Mouse (Mus musculus) adrenal gland (tissue): ENCODE results near the gene Tada2b.

Source experiments
- intact Hi-C: fragments of 180-260 bp; cut with DNase I; formaldehyde crosslinking; loops from one replicate; pipeline ENCODE4 v1.15.1; 2025

The Tada2b gene

DNA sequence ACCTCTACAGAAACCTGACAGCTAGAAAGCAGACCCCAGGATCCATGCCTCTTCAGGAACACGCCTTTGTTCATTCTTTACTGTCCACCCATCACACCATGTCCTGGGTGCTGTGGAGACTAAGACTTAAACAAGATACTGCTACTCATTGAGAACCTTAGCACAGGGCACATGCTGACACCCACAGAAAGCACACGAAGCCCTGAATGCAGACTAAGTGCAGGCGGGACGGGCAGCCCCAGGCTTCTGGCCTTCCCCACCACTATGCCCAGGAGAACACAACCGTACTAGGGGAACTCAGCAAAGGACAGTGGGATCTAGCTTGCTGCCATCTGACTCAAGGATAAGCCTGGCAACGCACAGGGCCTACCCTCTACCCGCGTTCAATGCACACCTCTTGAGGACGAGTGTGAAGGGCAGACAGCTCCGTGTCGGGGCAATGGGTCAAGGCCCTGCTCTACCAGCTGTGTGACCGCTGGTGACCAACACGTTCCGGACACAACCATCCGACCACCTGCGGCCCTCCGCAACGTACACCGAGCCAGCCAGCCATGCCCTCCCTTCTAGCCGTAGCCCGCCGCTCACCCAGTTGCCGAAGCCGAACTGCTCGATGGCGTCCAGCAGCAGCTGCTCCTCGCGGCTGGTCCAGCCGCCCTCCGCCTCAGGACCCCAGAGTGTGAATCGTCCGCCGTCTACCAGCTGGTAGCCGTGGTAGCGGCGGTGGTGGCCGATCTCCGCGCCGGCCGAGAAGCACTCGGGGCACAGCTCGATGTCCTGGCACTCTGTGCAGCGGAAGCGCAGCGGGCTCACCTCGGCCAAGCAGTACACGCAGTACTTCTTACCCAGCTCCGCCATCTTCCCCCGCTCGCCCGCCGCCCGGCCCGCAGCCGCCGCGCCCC is 633 bp downstream of the Tada2b start:
- intact Hi-C loops, result loop anchor here (1.0 kb wide), 1 partner anchor 19 kb away; the partner anchor contains the start of gene Grpel1

- intact Hi-C loops, result no loop called here
These were observed 3.0 kb downstream of the Tada2b start for GRCm38 (mm10) chr5:36481114-36481513.

DNA sequence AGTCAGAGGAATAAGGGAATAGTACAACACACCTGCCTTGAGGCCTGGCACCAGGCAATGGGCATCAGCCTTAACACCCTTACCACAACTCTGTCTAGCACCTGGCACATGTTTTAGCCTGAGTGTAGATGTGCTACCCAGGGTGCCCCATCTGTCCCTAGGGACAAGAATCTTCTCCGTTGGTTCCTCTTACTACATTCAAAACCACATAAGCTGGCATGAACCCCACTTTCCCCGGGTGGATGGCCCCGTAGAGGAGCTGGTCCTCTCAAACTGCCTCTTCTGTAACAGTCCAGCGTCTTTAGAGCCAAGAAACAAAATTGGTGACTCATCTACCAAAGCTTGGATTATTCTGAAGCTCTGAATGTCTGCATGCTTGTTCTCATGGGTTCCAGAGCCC is 3.7 kb downstream of the Tada2b start:
- intact Hi-C loops, result no loop called here

DNA sequence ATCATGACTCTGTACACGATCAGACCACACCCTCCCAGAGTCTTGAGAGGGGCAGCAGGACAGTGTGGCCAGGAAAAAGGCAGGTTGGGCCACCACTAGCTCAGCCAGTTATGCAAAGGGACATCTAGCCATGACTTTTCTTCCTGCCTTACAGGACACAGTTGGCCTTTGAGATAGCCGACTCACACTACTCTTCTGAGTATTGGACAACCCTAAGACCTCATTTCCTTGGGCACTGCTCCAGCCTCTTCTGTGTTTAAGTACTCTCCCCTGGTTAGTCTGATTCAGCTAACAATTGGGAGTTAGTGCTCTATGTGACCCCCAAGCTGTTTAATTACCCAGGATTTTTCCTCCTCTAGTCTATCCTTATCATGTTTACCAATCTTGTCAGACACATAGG is 4.3 kb downstream of the Tada2b start:
- intact Hi-C loops, result loop anchor here (5.0 kb wide), 1 partner anchor 53 kb away; no protein-coding TSS in a partner anchor

DNA sequence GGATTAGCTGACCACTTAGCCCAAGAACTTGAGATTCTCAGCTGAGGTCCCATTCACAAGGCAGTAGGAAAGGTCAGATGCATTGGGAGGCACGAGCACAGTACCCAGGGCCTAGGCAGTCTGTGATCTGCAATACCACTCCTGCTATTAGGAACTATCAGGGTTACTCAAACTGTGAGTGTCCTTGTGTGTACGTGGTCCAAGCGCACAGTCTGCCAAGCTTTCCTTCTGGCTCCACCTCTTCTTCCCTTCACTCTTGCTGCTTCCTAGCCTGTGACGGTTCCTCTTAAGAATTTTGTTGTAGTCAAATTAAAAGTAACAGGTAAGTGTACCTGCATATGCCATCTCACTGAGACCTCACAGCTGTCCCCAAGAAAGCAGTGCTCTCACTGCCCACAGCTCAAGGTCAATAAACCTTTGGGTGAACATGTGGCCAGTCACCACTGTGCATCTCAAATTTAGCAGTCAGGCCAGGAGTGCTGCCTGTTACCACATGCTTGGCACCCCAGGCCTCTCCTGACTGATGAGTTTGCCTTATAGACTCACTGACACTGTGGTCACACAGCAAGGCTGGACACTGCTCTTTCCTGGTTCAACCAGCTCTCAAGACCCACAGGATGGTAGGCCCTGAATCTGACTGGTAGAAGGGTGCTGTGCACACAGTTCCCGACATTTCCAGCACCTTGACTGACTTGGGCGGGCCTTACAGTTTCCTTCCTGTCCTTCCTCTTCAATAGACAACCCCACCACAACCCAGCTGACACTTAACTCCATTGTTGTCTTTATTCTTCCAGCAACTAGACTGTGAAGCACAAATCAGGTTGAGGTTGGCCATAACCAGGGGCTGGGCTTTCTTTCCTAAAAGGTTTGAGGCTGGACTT is 5.3 kb downstream of the Tada2b start:
- intact Hi-C loops, result loop anchor here (5.0 kb wide), 1 partner anchor 54 kb away; no protein-coding TSS in a partner anchor

GRCm38 (mm10) chr5:36477486-36477885 is 6.6 kb downstream of the Tada2b start:
- intact Hi-C loops, result loop anchor here (5.0 kb wide), 1 partner anchor 55 kb away; no protein-coding TSS in a partner anchor

DNA sequence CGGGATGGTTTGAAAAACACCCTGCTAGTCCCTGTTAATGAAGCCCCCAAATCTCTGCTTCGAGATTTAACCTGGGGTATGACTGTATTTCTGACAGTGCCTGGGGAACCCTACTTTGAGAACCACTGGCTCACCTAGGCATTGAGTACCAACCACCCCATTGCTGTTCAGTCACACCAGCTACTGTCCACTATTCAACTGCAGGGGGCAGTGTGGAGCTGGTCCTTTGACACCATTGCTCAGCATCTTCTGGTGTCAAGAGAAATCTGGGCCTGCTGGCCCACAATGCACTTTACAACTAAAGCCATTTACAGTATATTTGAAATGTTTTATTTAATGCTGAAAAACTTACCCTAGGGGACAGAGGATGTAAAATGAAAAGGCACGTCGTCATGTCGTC is 9.8 kb downstream of the Tada2b start:
- intact Hi-C loops, result no loop called here

DNA sequence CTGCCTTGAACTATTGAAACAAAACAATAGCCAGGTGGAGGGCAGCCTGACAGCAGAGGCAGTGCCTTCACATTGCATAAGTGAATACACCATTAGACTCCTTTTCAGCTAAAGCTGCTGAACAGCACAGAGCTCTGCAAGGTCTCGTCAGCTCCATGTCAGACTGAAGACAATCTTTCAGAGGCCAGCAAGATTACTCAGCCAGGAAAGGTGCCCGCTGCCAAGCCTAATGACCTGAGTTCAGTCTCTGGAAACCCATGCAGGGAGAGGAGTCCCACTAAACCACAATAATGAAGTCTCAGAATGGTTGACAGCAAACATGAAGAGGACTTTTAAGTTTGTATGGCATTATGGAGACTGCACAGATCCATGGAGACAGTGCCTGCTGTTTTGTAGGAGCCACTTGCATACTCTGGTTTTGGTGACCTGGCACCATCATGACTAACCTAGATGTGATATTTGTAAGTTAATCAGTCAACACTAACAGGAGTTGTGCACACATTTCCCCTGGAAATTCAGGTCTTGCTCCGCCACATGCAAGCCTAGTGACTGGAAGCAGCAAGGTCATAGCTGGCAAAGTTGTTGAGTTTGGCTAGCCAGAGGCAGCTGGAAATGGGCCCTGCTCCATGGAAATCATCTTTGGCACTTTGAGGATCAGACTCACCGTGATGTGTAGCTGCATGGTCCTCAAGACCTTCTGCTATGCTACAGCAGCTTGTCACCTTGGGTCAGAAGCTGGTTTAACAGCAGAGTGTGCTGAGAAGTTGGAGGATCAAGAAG is 11.0 kb downstream of the Tada2b start:
- intact Hi-C loops, result no loop called here

DNA sequence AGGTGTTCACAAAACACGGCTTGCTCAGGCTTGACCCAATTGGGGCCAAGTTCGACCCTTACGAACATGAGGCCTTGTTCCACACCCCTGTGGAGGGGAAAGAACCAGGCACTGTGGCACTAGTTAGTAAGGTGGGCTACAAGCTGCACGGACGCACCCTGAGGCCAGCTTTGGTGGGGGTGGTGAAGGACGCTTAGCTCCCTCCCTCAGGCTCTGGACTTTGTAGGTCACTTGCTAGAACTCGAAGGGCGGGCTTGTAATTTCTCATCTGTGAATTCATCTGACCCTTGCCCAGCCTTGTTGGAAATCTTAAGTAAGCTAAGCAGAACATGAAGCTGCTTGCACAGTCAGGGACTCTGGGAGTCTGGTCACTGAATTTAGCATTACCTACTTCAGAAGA is 12.9 kb downstream of the Tada2b start:
- intact Hi-C loops, result no loop called here

- intact Hi-C loops, result loop anchor here (10.0 kb wide), 1 partner anchor 119 kb away; no protein-coding TSS in a partner anchor
These were observed 18.2 kb downstream of the Tada2b start for GRCm38 (mm10) chr5:36465889-36466288.

GRCm38 (mm10) chr5:36464709-36465661 is 19.1 kb downstream of the Tada2b start, which contains the start of gene Grpel1:
Gene Grpel1, plus strand, starts transcription at chr5:36464998.
- intact Hi-C loops, result loop anchor here (1.0 to 10.0 kb wide), 3 partner anchors 18 to 277 kb away; no protein-coding TSS in a partner anchor

DNA sequence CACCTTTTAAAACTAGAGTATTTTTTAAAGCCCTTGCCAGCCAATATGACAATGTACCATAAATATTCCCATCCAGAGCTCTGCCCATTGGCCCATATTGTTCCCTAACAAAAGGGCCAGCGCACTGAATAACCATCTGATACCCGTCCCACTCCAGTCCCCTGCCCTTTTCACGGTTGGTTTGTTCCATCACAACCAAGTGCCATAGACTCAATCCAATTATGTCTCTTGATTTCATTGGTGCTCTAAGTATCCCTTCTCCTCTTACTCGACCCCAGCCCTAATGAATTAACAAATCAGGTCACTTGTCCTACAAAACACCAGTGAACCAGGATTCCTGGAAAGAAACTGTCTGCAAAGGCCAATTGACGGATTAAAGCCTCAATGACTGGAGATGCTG is 20.7 kb downstream of the Tada2b start:
- intact Hi-C loops, result loop anchor here (5.0 to 10.0 kb wide), 2 partner anchors 121 to 279 kb away; no protein-coding TSS in a partner anchor

DNA sequence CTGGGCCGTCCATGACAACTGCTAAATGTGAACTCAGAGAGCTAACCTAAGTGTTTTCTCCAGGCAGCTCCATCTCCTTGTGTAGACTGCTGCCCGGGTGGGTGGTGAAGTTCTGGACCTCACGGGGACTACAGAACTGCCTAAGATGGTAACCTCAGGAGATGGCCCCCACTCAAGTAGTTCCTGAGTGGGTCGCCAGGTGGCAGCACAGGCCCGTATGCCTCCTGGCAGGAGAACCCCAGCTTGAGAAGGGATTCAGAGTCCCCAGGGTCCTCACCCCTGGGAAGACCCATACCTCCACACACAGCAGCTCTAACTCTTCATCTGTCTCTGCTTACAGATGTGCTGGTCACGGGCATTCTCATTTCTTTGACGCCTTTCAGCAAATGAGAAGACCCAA is 21.3 kb downstream of the Tada2b start:
- intact Hi-C loops, result loop anchor here (5.0 to 10.0 kb wide), 2 partner anchors 122 to 279 kb away; no protein-coding TSS in a partner anchor

GRCm38 (mm10) chr5:36461231-36461630 is 22.9 kb downstream of the Tada2b start:
- intact Hi-C loops, result loop anchor here (5.0 to 10.0 kb wide), 2 partner anchors 124 to 281 kb away; no protein-coding TSS in a partner anchor

GRCm38 (mm10) chr5:36460712-36461111 is 23.4 kb downstream of the Tada2b start:
- intact Hi-C loops, result loop anchor here (5.0 to 10.0 kb wide), 2 partner anchors 124 to 282 kb away; no protein-coding TSS in a partner anchor

GRCm38 (mm10) chr5:36458926-36459325 is 25.2 kb downstream of the Tada2b start:
- intact Hi-C loops, result no loop called here

- intact Hi-C loops, result no loop called here
These were observed 26.4 kb downstream of the Tada2b start for GRCm38 (mm10) chr5:36457706-36458105.

DNA sequence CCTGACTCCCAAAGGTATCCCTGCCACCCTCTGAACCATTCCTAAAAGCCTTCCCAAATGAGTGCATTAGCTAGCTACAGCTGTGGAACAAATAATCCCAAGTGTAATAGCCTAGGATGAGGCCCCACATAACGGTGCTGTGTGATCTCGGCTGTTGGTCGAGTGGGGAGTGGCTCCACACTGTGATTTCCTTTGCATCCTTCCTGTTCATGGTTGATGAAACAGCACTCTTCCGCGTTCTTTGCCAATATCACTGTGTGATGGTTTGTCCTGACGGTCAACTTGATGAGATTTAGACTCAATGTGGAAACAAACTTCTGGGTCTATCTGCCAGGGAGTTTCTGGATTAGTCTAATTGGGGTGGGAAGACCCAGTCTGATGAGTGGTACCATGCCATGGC is 31.3 kb downstream of the Tada2b start:
- intact Hi-C loops, result no loop called here

- intact Hi-C loops, result no loop called here
These were observed 32.2 kb downstream of the Tada2b start for GRCm38 (mm10) chr5:36451872-36452389.
